ENCODE assay signal across 11 mouse cellular contexts in the genomic region with DNA sequence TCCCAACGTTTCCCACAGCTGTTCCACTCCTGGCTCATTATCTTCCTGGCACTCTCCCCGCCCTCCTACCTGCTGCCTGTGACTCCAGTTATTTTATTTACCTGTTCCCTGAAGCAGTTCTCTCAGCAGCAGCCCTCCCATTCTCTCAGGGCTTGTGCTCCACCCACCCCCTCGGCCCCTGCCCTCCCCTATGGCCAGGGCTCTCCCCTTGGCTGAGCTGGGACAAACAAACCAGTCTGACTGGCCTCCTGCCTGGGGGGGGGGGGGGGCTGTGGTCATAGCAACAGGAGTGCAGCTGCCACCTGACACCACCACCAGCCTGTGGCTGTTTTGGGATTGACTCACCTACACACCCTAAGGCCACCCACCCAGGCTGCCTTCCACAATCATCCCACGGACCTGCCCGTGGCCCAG. TPM values are rescaled to one million over a fixed set of nuclear protein-coding genes. Genes with fewer than 3 reads are reported as not detected.
DNase-seq lines count a peak whose midpoint lies in the region; ATAC-seq lines count a peak whose summit lies in the region.
"Had no signal": no experiment of that assay in that cellular context is flagged by ENCODE, and none has a peak within 500 bp of the region (broad histone marks: within the 10 kb centered on the region; RNA-seq: fewer than 3 reads in every experiment).

No protein-coding gene starts in this region.

- intact Hi-C loops in left cerebral cortex, postnatal 4 days (cut with DNase I), result no loop called here

- ATAC-seq in forebrain, embryonic 11.5 days (replicated peaks; ENCODE audit: low FRiP score), result no peak
- ATAC-seq in forebrain, embryonic 15.5 days (replicated peaks), result no peak
- ATAC-seq in kidney, embryonic 16.5 days (ENCODE audit: low FRiP score, low TSS enrichment), result peak; percentile 91
- peak; percentile 86 for ATAC-seq in lung, embryonic 16.5 days (ENCODE audit: low read depth)
- ATAC-seq in midbrain, embryonic 11.5 days (ENCODE audit: low FRiP score), result no peak
- ATAC-seq: midbrain, embryonic 13.5 days had no signal

- peaks cover 6% of the 10 kb centered on the region; the same call in 1 of the 2 replicates for H3K4me1 ChIP-seq in forebrain, embryonic 11.5 days (replicated peaks; ENCODE audit: control insufficient read depth, insufficient read depth, low read length)
- peaks cover 6% of the 10 kb centered on the region; the same call in 1 of the 2 replicates for H3K4me1 ChIP-seq in forebrain, embryonic 15.5 days
- peaks cover 48% of the 10 kb centered on the region for H3K4me1 ChIP-seq in embryonic facial prominence, embryonic 10.5 days
- peaks cover 29% of the 10 kb centered on the region for H3K4me1 ChIP-seq in kidney, embryonic 16.5 days (ENCODE audit: insufficient read depth, low read length)
- peaks cover 5% of the 10 kb centered on the region for H3K4me1 ChIP-seq in lung, embryonic 16.5 days (replicated peaks; ENCODE audit: control insufficient read depth, insufficient read depth, low read length)
- peaks cover 7% of the 10 kb centered on the region; the same call in 1 of the 2 replicates for H3K4me1 ChIP-seq in midbrain, embryonic 11.5 days (ENCODE audit: control insufficient read depth, insufficient read depth, low read length)

- DNase-seq in forebrain, embryonic 11.5 days (ENCODE audit: low spot score), result peak; percentile 55
- peak; percentile 79 for DNase-seq in embryonic facial prominence, embryonic 10.5 days (ENCODE audit: low spot score)
- DNase-seq in midbrain, embryonic 11.5 days (ENCODE audit: low spot score, missing footprints), result no peak
- DNase-seq in natural killer cell, adult 2 months (ENCODE audit: low spot score in 2 of 2), result no peak
- DNase-seq in left cerebral cortex, postnatal 4 days, result no peak
- DNase-seq: adrenal gland, adult 8-10 months; right cerebral cortex, postnatal 14 days had no signal

- H3K4me3 ChIP-seq in forebrain, embryonic 11.5 days (ENCODE audit: low read depth, low read length), result no peak overlapping the region
- no peak overlapping the region for H3K4me3 ChIP-seq in forebrain, embryonic 15.5 days
- H3K4me3 ChIP-seq in embryonic facial prominence, embryonic 10.5 days, result peak overlapping the region; percentile 23; the same call in 1 of the 2 replicates
- H3K4me3 ChIP-seq in kidney, embryonic 16.5 days (ENCODE audit: low read length), result no peak overlapping the region
- H3K4me3 ChIP-seq in lung, embryonic 16.5 days (ENCODE audit: low read length), result no peak overlapping the region
- H3K4me3 ChIP-seq in midbrain, embryonic 11.5 days (ENCODE audit: low read depth, low read length), result no peak overlapping the region
- H3K4me3 ChIP-seq: midbrain, embryonic 13.5 days had no signal

- WGBS in forebrain, embryonic 11.5 days, result 23% methylated on average over 5 of the region's 5 CpGs
- 16% methylated on average over 5 of the region's 5 CpGs for WGBS in forebrain, embryonic 15.5 days
- WGBS in embryonic facial prominence, embryonic 10.5 days, result 12% methylated on average over 5 of the region's 5 CpGs
- 8% methylated on average over 5 of the region's 5 CpGs for WGBS in kidney, embryonic 16.5 days
- WGBS in lung, embryonic 16.5 days, result 14% methylated on average over 5 of the region's 5 CpGs
- WGBS in midbrain, embryonic 11.5 days, result 13% methylated on average over 5 of the region's 5 CpGs

- H3K4me2 ChIP-seq in forebrain, embryonic 11.5 days (ENCODE audit: low read depth, low read length, severe bottlenecking), result no peak overlapping the region
- no peak overlapping the region for H3K4me2 ChIP-seq in forebrain, embryonic 15.5 days (replicated peaks)
- peak overlapping the region; percentile 42 for H3K4me2 ChIP-seq in kidney, embryonic 16.5 days (replicated peaks; ENCODE audit: low read depth, low read length)
- peak overlapping the region; percentile 19; the same call in 1 of the 2 replicates for H3K4me2 ChIP-seq in lung, embryonic 16.5 days (ENCODE audit: low read depth, low read length)
- H3K4me2 ChIP-seq in midbrain, embryonic 11.5 days, result no peak overlapping the region
- H3K4me2 ChIP-seq: midbrain, embryonic 13.5 days had no signal

- no peaks in the 10 kb centered on the region for H3K9me3 ChIP-seq in forebrain, embryonic 11.5 days (ENCODE audit: control insufficient read depth, low read length)
- H3K9me3 ChIP-seq in forebrain, embryonic 15.5 days, result no peaks in the 10 kb centered on the region
- H3K9me3 ChIP-seq in embryonic facial prominence, embryonic 10.5 days, result no peaks in the 10 kb centered on the region
- no peaks in the 10 kb centered on the region for H3K9me3 ChIP-seq in kidney, embryonic 16.5 days (ENCODE audit: low read length)
- H3K9me3 ChIP-seq in lung, embryonic 16.5 days (ENCODE audit: control insufficient read depth, low read length), result no peaks in the 10 kb centered on the region
- no peaks in the 10 kb centered on the region for H3K9me3 ChIP-seq in midbrain, embryonic 11.5 days (ENCODE audit: control insufficient read depth, low read length)
- H3K9me3 ChIP-seq: midbrain, embryonic 13.5 days had no signal

- no peak overlapping the region for H3K27ac ChIP-seq in forebrain, embryonic 11.5 days (ENCODE audit: low read depth, low read length)
- no peak overlapping the region for H3K27ac ChIP-seq in forebrain, embryonic 15.5 days (replicated peaks)
- 0 out of 2 replicates have a peak overlapping the region, but pooled peaks have one; percentile 30 for H3K27ac ChIP-seq in embryonic facial prominence, embryonic 10.5 days (replicated peaks)
- peak overlapping the region; percentile 84 for H3K27ac ChIP-seq in kidney, embryonic 16.5 days (ENCODE audit: low read length)
- H3K27ac ChIP-seq in lung, embryonic 16.5 days (ENCODE audit: low read length), result peak overlapping the region; percentile 30
- H3K27ac ChIP-seq in midbrain, embryonic 11.5 days (ENCODE audit: low read depth, low read length), result no peak overlapping the region
- H3K27ac ChIP-seq: midbrain, embryonic 13.5 days had no signal

- H3K36me3 ChIP-seq in forebrain, embryonic 11.5 days (ENCODE audit: control insufficient read depth, insufficient read depth, low read length), result no peaks in the 10 kb centered on the region
- peaks cover 19% of the 10 kb centered on the region for H3K36me3 ChIP-seq in forebrain, embryonic 15.5 days
- H3K36me3 ChIP-seq in embryonic facial prominence, embryonic 10.5 days (replicated peaks), result peaks cover 5% of the 10 kb centered on the region
- H3K36me3 ChIP-seq in kidney, embryonic 16.5 days (ENCODE audit: insufficient read depth, low read length), result no peaks in the 10 kb centered on the region
- no peaks in the 10 kb centered on the region for H3K36me3 ChIP-seq in lung, embryonic 16.5 days (ENCODE audit: control insufficient read depth, insufficient read depth, low read length)
- H3K36me3 ChIP-seq in midbrain, embryonic 11.5 days (ENCODE audit: control insufficient read depth, insufficient read depth, low read length), result no peaks in the 10 kb centered on the region; the same call in 1 of the 2 replicates

- H3K27me3 ChIP-seq in forebrain, embryonic 11.5 days (ENCODE audit: control insufficient read depth, insufficient read depth, low read length), result no peaks in the 10 kb centered on the region
- H3K27me3 ChIP-seq in forebrain, embryonic 15.5 days, result no peaks in the 10 kb centered on the region
- peaks cover 61% of the 10 kb centered on the region for H3K27me3 ChIP-seq in embryonic facial prominence, embryonic 10.5 days (replicated peaks; ENCODE audit: low read depth, poor library complexity, severe bottlenecking)
- peaks cover 8% of the 10 kb centered on the region for H3K27me3 ChIP-seq in kidney, embryonic 16.5 days (ENCODE audit: insufficient read depth, low read length)
- H3K27me3 ChIP-seq in lung, embryonic 16.5 days (ENCODE audit: control insufficient read depth, insufficient read depth, low read depth, low read length), result peaks cover 7% of the 10 kb centered on the region
- peaks cover under 1% of the 10 kb centered on the region; the same call in 1 of the 2 replicates for H3K27me3 ChIP-seq in midbrain, embryonic 11.5 days (ENCODE audit: control insufficient read depth, insufficient read depth, low read length)
- H3K27me3 ChIP-seq: midbrain, embryonic 13.5 days had no signal

- no peak overlapping the region for H3K9ac ChIP-seq in forebrain, embryonic 11.5 days (ENCODE audit: low read length)
- H3K9ac ChIP-seq in forebrain, embryonic 15.5 days (replicated peaks), result no peak overlapping the region
- 0 out of 2 replicates have a peak overlapping the region, but pooled peaks have one; percentile 18 for H3K9ac ChIP-seq in kidney, embryonic 16.5 days (replicated peaks; ENCODE audit: low read length)
- H3K9ac ChIP-seq in lung, embryonic 16.5 days (ENCODE audit: low read length), result no peak overlapping the region
- H3K9ac ChIP-seq in midbrain, embryonic 11.5 days (ENCODE audit: low read length), result no peak overlapping the region

RNA-seq across cellular contexts. Expression of a gene that starts 8.4 kb away (rescaled TPM):
- polyA plus RNA-seq in forebrain, embryonic 11.5 days (2014; fragmentation: Nextera tagmentation; extraction: Ambion mirVana), result 15.2 and 16.7 TPM in 2 replicates
- polyA plus RNA-seq in forebrain, embryonic 15.5 days (2015; fragmentation: Nextera tagmentation; extraction: Ambion mirVana), result 30.2 and 31.9 TPM in 2 replicates
- 7.7 and 8.9 TPM in 2 replicates for polyA plus RNA-seq in embryonic facial prominence, embryonic 10.5 days (2016; fragmentation: Nextera tagmentation; extraction: Ambion mirVana)
- polyA plus RNA-seq in kidney, embryonic 16.5 days (2015; fragmentation: Nextera tagmentation; extraction: Ambion mirVana), result 3.2 and 3.8 TPM in 2 replicates
- polyA plus RNA-seq in lung, embryonic 16.5 days (2015; fragmentation: Nextera tagmentation; extraction: Ambion mirVana), result 1.0 and 1.4 TPM in 2 replicates
- 13.4 and 14.0 TPM in 2 replicates for polyA plus RNA-seq in midbrain, embryonic 11.5 days (2014; fragmentation: Nextera tagmentation; extraction: Ambion mirVana)
- total RNA-seq in left cerebral cortex, postnatal 4 days (2021), result 100 to 1,000 TPM; 319 to 320 TPM

RNA-seq across cellular contexts. Expression of a gene that starts 20.9 kb away (rescaled TPM):
- 4.6 and 4.9 TPM in 2 replicates for polyA plus RNA-seq in forebrain, embryonic 11.5 days (2014; fragmentation: Nextera tagmentation; extraction: Ambion mirVana)
- 6.6 and 8.8 TPM in 2 replicates for polyA plus RNA-seq in forebrain, embryonic 15.5 days (2015; fragmentation: Nextera tagmentation; extraction: Ambion mirVana)
- 2.0 and 2.6 TPM in 2 replicates for polyA plus RNA-seq in embryonic facial prominence, embryonic 10.5 days (2016; fragmentation: Nextera tagmentation; extraction: Ambion mirVana)
- 2.0 and 4.3 TPM in 2 replicates for polyA plus RNA-seq in kidney, embryonic 16.5 days (2015; fragmentation: Nextera tagmentation; extraction: Ambion mirVana)
- polyA plus RNA-seq in lung, embryonic 16.5 days (2015; fragmentation: Nextera tagmentation; extraction: Ambion mirVana), result 2.5 and 3.3 TPM in 2 replicates
- 2.3 and 3.4 TPM in 2 replicates for polyA plus RNA-seq in midbrain, embryonic 11.5 days (2014; fragmentation: Nextera tagmentation; extraction: Ambion mirVana)
- total RNA-seq in left cerebral cortex, postnatal 4 days (2021), result 1 to 10 TPM; 3.7 to 4.5 TPM

RNA-seq across cellular contexts. Expression of a gene that starts 36.9 kb away (rescaled TPM):
- polyA plus RNA-seq in forebrain, embryonic 11.5 days (2014; fragmentation: Nextera tagmentation; extraction: Ambion mirVana), result 136 and 139 TPM in 2 replicates
- polyA plus RNA-seq in forebrain, embryonic 15.5 days (2015; fragmentation: Nextera tagmentation; extraction: Ambion mirVana), result 184 and 193 TPM in 2 replicates
- 102 and 114 TPM in 2 replicates for polyA plus RNA-seq in embryonic facial prominence, embryonic 10.5 days (2016; fragmentation: Nextera tagmentation; extraction: Ambion mirVana)
- polyA plus RNA-seq in kidney, embryonic 16.5 days (2015; fragmentation: Nextera tagmentation; extraction: Ambion mirVana), result 75.5 and 77.2 TPM in 2 replicates
- polyA plus RNA-seq in lung, embryonic 16.5 days (2015; fragmentation: Nextera tagmentation; extraction: Ambion mirVana), result 57.6 and 58.7 TPM in 2 replicates
- 137 and 152 TPM in 2 replicates for polyA plus RNA-seq in midbrain, embryonic 11.5 days (2014; fragmentation: Nextera tagmentation; extraction: Ambion mirVana)
- 10 to 100 TPM; 32.5 to 35.2 TPM for total RNA-seq in left cerebral cortex, postnatal 4 days (2021)

Comparison
In these comparisons a context has a peak if more than half of its experiments do, and no peak if none do; other contexts are left out.
1. ATAC-seq: peak in kidney, embryonic 16.5 days (single experiment) and lung, embryonic 16.5 days (single experiment); none in forebrain, embryonic 11.5 days (single experiment), forebrain, embryonic 15.5 days (single experiment) and midbrain, embryonic 11.5 days (single experiment).
2. DNase-seq: peak in forebrain, embryonic 11.5 days (single experiment) and embryonic facial prominence, embryonic 10.5 days (single experiment); none in midbrain, embryonic 11.5 days (single experiment), natural killer cell, adult 2 months (0 of 2) and left cerebral cortex, postnatal 4 days (single experiment).
3. H3K27ac ChIP-seq: peak in embryonic facial prominence, embryonic 10.5 days (single experiment), kidney, embryonic 16.5 days (single experiment) and lung, embryonic 16.5 days (single experiment); none in forebrain, embryonic 11.5 days (single experiment), forebrain, embryonic 15.5 days (single experiment) and midbrain, embryonic 11.5 days (single experiment).
4. H3K4me2 ChIP-seq: peak in kidney, embryonic 16.5 days (single experiment) and lung, embryonic 16.5 days (single experiment); none in forebrain, embryonic 11.5 days (single experiment), forebrain, embryonic 15.5 days (single experiment) and midbrain, embryonic 11.5 days (single experiment).